Mouse (Mus musculus): ENCODE results near the gene Mtrf1.

- TF ChIP-seq MAX (IDR thresholded peaks at IDR 0.05; ENCODE audit: low read depth) (no peak), POLR2AphosphoS2 (IDR thresholded peaks at IDR 0.05; ENCODE audit: insufficient read length, low read depth) (peak; percentile 93), POLR2A (IDR thresholded peaks at IDR 0.05; ENCODE audit: insufficient read length, low read depth) (peak; percentile 95), TCF12 (IDR thresholded peaks at IDR 0.05; ENCODE audit: insufficient read depth, poor library complexity, severe bottlenecking) (no peak), MYOG (IDR thresholded peaks at IDR 0.05; ENCODE audit: control insufficient read depth in 1 of 3, insufficient read depth in 1 of 3, insufficient read length in 2 of 3, low read depth in 2 of 3) (peak in 2 of 3 experiments; percentile 65 to 76), E2F4 (IDR thresholded peaks at IDR 0.05; ENCODE audit: insufficient read depth) (peak; percentile 59), MYOD1 (IDR thresholded peaks at IDR 0.05; ENCODE audit: control insufficient read depth in 1 of 3, insufficient read length in 2 of 3, low read depth in 2 of 3) (peak in 2 of 3 experiments; percentile 49 to 62), USF1 (IDR thresholded peaks at IDR 0.05; ENCODE audit: low read depth) (no peak), CEBPB (IDR thresholded peaks at IDR 0.05; ENCODE audit: insufficient read depth, poor library complexity, severe bottlenecking) (no peak), TCF3 (IDR thresholded peaks at IDR 0.05; ENCODE audit: insufficient read length, low read depth) (peak; percentile 35)
Observed at GRCm38 (mm10) chr14:79390265-79390926, 7.2 kb upstream of the Mtrf1 start, which contains the start of gene Naa16.

Data from myocyte (in vitro differentiated cells).